Mouse (Mus musculus) forebrain, embryonic 13.5 days (tissue): ENCODE measurements around the gene Surf4. TPM values are rescaled to one million over a fixed set of nuclear protein-coding genes. Genes with fewer than 3 reads are reported as not detected.
A peak's percentile ranks its signal among the peaks of the same experiment; 100 is the strongest.

Experiments
- ATAC-seq: fragments of 200-750 bp; cut with Nextera tagmentation; 2 replicates; pipeline ENCODE4 v1.8.0; 2017
- H3K27ac ChIP-seq: fragments of 300-500 bp; sonication (generic); 2 replicates; pipeline ENCODE4 v1.5.1; 2015; ENCODE audit warnings: inconsistent platforms, mild to moderate bottlenecking, moderate library complexity
- H3K27me3 ChIP-seq: fragments of 300-500 bp; sonication (generic); 2 replicates; pipeline ENCODE4 v1.6.1; 2015; ENCODE audit warnings: mild to moderate bottlenecking, inconsistent platforms
- H3K36me3 ChIP-seq: fragments of 300-500 bp; sonication (generic); 2 replicates; pipeline ENCODE4 v1.6.1; 2015; ENCODE audit warnings: mild to moderate bottlenecking, inconsistent platforms; ENCODE audit not compliant: poor library complexity, severe bottlenecking
- H3K4me1 ChIP-seq: fragments of 300-500 bp; sonication (generic); 2 replicates; pipeline ENCODE4 v1.6.1; 2015; ENCODE audit warnings: inconsistent platforms
- H3K4me2 ChIP-seq: fragments of 300-500 bp; sonication (generic); 2 replicates; pipeline ENCODE4 v1.6.1; 2015; ENCODE audit warnings: inconsistent platforms, mild to moderate bottlenecking, moderate library complexity
- H3K4me3 ChIP-seq: fragments of 300-500 bp; sonication (generic); 2 replicates; pipeline ENCODE4 v1.5.1; 2015; ENCODE audit warnings: mild to moderate bottlenecking, inconsistent platforms
- H3K9ac ChIP-seq: fragments of 300-500 bp; sonication (generic); 2 replicates; pipeline ENCODE4 v1.6.1; 2015; ENCODE audit warnings: mild to moderate bottlenecking, inconsistent platforms
- H3K9me3 ChIP-seq: fragments of 300-500 bp; sonication (generic); replicated peaks from 2 replicates; pipeline ENCODE4 v1.6.1; 2016; ENCODE audit warnings: inconsistent platforms
- WGBS: fragments of 180-500 bp; shearing (Covaris S2); methylation state at CpG from one replicate; pipeline ENCODE4 v1.1.7; 2015; 5-methylcytosine and 5-hydroxymethylcytosine counted together
- polyA plus RNA-seq: library from polyadenylated mRNA; unstranded; fragments of >200 nt; fragmentation: Nextera tagmentation; extraction: Ambion mirVana; gene quantifications from 2 replicates; pipeline ENCODE4 v1.2.1, GENCODE M21; 2015

The Surf4 gene
- polyA plus RNA-seq, 1 experiment from 2014 or later, result 104 TPM

DNA sequence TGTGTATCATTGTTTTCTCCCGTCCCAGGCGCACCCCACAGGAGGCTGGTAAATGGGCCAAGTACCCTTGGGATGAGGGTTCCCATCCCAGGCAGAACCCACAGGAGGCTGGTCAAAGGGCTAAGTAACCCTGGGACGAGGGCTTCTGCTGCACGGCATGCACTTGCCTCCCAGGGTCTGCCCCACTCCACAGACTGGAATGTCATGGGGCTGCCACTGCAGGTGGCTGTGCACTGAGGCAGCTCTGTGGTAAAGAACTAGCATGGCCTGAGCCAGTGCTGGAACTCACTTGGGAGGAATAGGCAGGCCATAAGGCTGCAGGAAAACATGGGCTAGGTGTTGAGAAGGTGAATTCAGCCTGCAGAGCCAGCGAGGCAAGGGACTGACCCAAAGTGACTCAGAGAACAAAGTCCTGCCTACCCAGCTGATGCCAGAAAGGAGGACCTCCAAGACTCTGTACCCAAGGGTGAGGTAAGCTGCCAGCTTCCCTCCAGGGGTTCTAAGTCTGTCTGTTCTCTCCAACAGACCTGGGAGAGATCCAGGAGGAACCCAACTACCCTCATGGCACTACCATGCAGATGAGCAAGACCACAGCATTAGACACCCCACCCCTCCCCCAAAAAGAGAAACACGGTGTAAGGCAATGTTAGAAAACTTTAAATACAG lies 13.4 kb downstream of the Surf4 start:
- Histone ChIP-seq H3K4me2 (no peak overlapping the region), H3K27me3 (no peaks in the 10 kb centered on the region), H3K4me3 (no peak overlapping the region), H3K4me1 (peaks cover 28% of the 10 kb centered on the region), H3K27ac (no peak overlapping the region), H3K36me3 (peaks cover 80% of the 10 kb centered on the region), H3K9me3 (no peaks in the 10 kb centered on the region), H3K9ac (no peak overlapping the region)
- no peak for ATAC-seq
- WGBS, result 90% methylated on average over 6 of the region's 6 CpGs

DNA sequence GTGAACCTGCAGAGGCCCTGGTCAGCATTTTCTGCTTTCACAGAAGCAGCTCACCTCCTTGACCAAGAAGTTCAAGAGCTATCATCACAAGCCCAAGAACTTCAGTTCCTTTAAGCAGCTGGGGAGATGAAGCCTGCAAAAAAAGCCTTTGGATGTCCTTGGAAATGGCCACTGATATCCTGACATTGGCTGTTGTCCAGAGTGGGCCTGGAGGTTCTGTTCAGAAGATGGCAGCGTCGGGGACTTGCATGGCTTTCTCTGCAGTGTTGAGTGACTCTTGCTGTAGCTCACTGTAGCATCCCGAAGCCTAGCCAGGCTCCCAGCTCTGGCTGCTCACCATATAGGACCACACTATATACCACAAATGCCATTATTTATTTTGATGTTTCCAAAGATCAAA lies 14.0 kb downstream of the Surf4 start:
- no peak overlapping the region for H3K4me2 ChIP-seq
- peaks cover 75% of the 10 kb centered on the region for H3K36me3 ChIP-seq
- H3K27me3 ChIP-seq, result no peaks in the 10 kb centered on the region
- no peak overlapping the region for H3K4me3 ChIP-seq
- H3K4me1 ChIP-seq, result peaks cover 34% of the 10 kb centered on the region
- H3K9me3 ChIP-seq, result no peaks in the 10 kb centered on the region
- H3K27ac ChIP-seq, result no peak overlapping the region
- no peak overlapping the region for H3K9ac ChIP-seq
- ATAC-seq, result no peak
- WGBS, result 91% methylated on average over 3 of the region's 3 CpGs

DNA sequence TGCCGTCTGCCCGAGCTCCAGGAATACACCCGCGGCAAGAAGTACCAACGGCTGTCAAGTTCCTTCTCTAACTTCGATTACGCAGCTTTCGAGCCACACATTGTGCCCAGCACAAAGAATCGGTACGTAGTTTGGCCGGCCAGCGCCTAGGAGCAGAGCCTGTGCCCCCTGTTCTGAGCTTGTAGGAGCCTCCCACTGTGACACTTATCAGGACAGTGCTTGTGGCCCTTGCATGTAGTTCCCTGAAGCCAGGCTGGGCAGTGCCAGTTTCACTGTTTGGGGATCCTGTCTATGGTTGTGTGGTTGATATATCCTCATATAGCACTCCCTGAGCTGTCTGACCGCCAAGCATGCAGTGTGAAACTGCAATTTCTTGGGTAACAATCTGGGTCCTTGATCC lies 17.0 kb downstream of the Surf4 start:
- ATAC-seq, result peak; percentile 11; the same call in 1 of the 2 replicates
- Histone ChIP-seq H3K9ac (peak overlapping the region; percentile 84), H3K27me3 (no peaks in the 10 kb centered on the region), H3K27ac (peak overlapping the region; percentile 70), H3K9me3 (no peaks in the 10 kb centered on the region), H3K4me3 (peak overlapping the region; percentile 73), H3K4me2 (peak overlapping the region; percentile 96), H3K36me3 (peaks cover 75% of the 10 kb centered on the region), H3K4me1 (peaks cover 47% of the 10 kb centered on the region)
- 3% methylated on average over 13 of the region's 13 CpGs for WGBS

DNA sequence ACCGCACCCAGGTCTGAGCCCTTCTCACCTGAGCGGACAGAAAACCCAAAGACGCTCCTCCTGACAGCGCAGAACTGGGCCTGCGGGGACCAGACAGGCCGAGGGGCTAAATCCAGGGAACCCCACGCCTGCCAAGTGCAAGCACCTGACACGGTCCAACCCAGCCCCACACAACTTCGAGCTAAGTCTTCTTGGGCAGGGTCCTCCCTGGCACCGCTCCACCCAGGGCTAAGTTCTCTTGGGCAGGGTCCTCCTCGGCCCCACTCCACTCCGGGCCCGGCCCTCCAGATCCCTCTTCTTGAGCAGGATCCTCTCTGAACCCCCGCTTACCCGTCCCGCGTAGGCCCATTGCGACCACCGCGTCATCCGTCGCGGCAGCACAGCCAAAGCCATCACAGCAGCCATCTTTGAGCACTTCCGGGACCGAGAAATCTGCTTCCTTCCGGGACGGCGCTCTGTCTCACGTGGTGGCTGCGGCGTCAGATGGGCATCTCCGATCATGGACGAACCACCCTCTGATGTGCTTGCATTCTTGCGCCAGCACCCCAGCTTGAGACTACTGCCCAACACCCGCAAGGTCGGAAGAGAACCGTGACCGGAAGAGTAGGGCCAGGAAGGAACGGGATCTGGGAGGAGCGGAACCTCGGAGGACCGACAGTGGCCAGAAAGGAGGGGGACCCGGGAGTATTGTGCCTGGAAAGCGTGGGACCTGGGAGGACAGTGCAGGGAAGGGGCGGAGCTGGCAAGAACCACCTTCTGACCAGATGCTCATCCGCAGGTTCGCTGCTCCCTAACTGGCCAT lies 17.6 kb downstream of the Surf4 start, which contains the start of the genes Surf2 and Surf1:
Gene Surf2, plus strand, starts transcription at position 441 of the 802 bp plus-strand sequence.
Gene Surf1, minus strand, starts transcription at position 604 of the 802 bp plus-strand sequence.
- no peaks in the 10 kb centered on the region for H3K27me3 ChIP-seq
- peak within 1 kb of the TSS; percentile 70 for H3K27ac ChIP-seq
- peaks cover 72% of the 10 kb centered on the region for H3K36me3 ChIP-seq
- peak within 1 kb of the TSS; percentile 96 for H3K4me2 ChIP-seq
- ATAC-seq, result peak; percentile 84
- peaks cover 51% of the 10 kb centered on the region for H3K4me1 ChIP-seq
- peak within 1 kb of the TSS; percentile 73 for H3K4me3 ChIP-seq
- no peaks in the 10 kb centered on the region for H3K9me3 ChIP-seq
- 2% methylated on average over 47 of the region's 47 CpGs for WGBS
- H3K9ac ChIP-seq, result peak within 1 kb of the TSS; percentile 84

DNA sequence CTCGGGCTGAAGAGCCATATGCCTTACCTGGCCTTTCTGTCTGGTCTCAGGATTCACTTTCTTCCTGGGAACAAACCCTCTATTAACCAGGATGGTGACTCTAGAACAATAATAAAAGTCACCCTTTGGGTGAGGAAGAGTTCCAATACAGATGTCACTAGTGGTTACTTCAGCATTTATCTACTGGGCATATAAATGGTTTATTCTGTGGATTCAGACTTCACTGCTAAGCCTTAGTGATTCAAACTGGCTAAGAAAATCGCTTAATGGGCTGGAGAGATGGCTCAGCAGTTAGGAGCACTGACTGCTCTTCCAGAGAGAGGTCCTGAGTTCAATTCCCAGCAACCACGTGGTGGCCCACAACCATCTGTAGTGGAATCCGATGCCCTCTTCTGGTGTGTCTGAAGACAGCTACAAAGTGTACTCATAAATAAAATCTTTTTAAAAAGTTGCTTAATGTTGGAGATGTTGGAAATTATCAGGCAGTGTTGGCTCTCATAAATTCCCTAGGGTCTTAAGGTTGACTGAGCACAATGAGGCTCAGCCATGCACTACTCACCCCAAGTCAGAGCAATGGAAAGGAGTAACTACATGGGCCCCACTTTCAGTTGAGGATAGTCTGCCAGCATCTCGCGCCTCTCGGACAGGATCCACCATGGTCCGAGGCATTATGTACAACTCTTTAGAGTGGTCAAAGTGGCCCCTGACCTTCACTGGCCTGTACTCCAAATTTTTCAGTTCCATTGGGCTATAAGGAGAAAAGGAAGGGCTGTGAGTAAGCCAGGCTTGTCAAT lies 19.4 kb downstream of the Surf4 start:
- 0 out of 2 replicates have a peak overlapping the region, but pooled peaks have one; percentile 84 for H3K9ac ChIP-seq
- WGBS, result 62% methylated on average over 8 of the region's 8 CpGs
- peaks cover 55% of the 10 kb centered on the region for H3K36me3 ChIP-seq
- no peak overlapping the region for H3K27ac ChIP-seq
- H3K4me3 ChIP-seq, result no peak overlapping the region
- peaks cover 57% of the 10 kb centered on the region for H3K4me1 ChIP-seq
- peak overlapping the region; percentile 17; the same call in 1 of the 2 replicates for H3K4me2 ChIP-seq
- ATAC-seq, result no peak
- no peaks in the 10 kb centered on the region for H3K9me3 ChIP-seq
- H3K27me3 ChIP-seq, result no peaks in the 10 kb centered on the region

DNA sequence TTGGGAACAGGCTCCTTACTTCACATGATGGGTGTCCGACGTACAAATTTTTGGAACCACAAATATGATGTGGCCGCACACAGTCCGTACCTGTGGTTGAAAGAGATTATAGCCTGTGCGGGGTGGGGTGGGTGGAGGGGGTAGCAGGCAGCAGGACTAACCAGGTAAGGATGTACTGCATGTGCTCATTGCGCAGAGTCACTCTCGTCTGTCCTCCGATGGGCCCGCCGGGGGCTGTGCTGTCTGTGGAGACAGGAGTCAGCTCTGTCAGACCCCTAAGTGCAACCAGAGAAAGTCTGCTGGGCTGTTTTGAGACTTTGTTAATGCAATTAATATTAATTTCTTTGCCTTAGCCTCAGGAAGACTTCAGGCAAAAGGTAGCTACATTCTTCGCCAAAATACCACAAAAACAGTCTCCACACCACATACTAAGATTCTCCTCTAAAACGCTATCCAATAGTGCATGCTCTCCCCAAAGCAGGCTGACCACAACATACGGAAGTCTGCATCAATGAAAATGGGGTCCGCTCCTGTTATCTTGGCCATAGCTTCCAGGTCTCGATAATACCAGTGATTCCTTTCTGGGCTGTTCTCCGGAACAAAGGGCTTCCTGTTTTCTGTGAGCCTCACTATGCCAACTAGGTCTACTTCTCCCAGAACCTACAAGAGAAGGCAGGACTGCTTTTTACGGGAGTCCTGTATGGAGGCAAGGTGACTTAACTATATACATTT lies 20.1 kb downstream of the Surf4 start:
- H3K4me3 ChIP-seq, result no peak overlapping the region
- peaks cover 65% of the 10 kb centered on the region for H3K4me1 ChIP-seq
- H3K9ac ChIP-seq, result no peak overlapping the region
- no peak overlapping the region for H3K4me2 ChIP-seq
- peaks cover 49% of the 10 kb centered on the region for H3K36me3 ChIP-seq
- H3K27ac ChIP-seq, result no peak overlapping the region
- H3K9me3 ChIP-seq, result no peaks in the 10 kb centered on the region
- no peak for ATAC-seq
- 84% methylated on average over 17 of the region's 17 CpGs for WGBS
- H3K27me3 ChIP-seq, result no peaks in the 10 kb centered on the region

DNA sequence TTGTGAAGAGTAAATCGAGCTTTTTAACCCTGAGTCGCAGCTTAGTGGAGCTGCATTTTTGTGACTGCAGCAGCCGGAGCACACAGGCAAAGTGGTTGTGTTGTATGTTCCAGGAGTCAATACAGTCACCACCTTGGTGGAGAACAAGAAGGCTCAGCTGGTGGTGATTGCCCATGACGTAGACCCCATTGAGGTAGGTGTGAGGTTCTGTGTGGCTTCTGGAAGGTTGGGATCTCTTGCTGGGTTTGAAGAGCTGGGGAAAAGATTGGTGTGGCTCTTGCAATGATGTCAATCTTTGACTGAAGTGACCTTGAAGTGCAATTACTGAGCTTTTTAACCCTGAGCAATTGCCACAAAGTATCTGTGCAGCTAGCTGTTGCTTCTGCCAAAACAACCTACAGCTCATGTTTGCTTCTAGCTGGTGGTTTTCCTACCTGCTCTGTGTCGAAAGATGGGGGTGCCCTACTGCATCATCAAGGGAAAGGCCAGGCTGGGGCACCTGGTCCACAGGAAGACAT lies 21.4 kb downstream of the Surf4 start:
- 69% methylated on average over 5 of the region's 5 CpGs for WGBS
- Histone ChIP-seq H3K4me2 (peak overlapping the region; percentile 100), H3K4me1 (peaks cover 64% of the 10 kb centered on the region)

DNA sequence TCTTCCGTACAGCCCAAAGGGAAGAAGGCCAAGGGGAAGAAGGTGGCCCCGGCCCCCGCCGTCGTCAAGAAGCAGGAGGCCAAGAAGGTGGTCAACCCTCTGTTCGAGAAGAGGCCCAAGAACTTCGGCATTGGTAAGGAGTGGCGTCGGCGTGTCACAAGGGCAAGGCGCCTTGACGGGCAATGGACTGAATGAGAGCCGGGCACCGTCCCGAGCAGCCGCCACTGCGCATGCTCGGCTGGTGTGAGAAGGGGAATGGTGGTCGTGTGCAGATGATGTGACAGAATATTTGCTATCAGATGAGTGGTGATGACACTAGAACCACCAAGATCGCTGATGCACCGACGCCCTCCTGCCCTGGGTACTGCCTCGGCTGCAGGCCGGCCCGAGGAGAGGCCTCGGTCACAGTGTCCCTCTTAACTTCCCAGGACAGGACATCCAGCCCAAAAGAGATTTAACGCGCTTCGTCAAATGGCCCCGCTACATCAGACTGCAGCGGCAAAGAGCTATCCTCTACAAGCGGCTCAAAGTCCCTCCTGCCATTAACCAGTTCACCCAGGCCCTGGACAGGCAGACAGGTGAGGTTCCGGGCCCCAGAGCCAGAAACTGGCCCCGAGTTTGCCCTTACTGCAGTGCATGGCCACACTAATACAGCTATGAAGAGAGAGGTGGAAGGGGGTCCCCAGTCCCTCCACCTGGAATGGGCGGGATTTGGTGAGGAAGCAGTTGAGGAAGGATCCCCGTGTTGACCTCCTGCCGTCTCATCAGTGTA lies 22.5 kb downstream of the Surf4 start:
- peak; percentile 57 for ATAC-seq

More for the DNA sequence above, 21.4 kb downstream of the Surf4 start:
- peaks cover 49% of the 10 kb centered on the region for H3K36me3 ChIP-seq
- no peaks in the 10 kb centered on the region for H3K27me3 ChIP-seq
- ATAC-seq, result no peak
- no peak overlapping the region for H3K27ac ChIP-seq
- H3K4me3 ChIP-seq, result peak overlapping the region; percentile 90
- H3K9me3 ChIP-seq, result no peaks in the 10 kb centered on the region
- peak overlapping the region; percentile 98 for H3K9ac ChIP-seq

DNA sequence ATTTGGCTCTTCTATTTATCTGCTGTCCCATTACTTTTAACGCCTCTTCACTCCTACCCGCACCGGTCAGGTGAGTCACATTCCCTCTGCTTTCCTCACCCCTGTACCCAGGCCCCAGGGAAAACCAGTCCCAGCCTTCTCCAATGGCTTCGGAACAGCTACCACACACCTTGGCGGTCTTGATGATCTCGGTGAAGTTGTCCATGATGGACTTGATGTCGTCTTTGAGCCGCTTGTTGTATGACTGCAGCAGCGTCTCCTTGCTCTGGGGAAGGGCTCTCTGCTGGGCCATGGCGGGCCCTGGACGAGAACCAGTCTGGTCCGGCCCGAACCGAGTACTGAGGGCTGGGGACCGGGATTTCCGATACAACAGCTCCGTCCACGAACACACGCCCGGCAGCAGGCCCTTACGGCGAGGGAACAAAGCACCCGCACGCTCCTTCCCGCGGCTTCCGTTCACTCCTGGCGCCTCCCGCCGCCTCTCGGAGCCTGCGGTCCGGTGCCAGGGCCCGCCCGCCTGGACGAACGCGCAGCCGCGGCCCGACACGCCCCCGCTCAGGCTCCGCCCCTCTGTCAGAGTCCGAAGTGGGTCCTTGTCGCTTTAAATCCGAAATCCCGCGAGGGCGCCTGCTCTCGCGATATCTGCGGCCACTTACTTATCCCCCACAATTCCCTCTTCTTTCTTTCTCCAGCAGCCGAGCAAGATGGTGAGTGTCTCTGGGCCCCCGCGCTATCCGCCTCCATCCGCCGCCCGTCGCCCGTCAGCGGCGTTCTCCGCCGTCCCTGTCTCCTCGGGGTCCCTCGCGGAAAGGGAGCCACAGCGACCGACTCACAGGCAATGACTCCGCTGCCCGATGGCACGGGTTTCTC lies 23.4 kb downstream of the Surf4 start, which contains the start of the genes Med22 and Rpl7a:
Gene Med22, minus strand, starts transcription at position 554 of the 870 bp plus-strand sequence.
Gene Rpl7a, plus strand, starts transcription at position 641 of the 870 bp plus-strand sequence.
- H3K4me3 ChIP-seq, result peak within 1 kb of the TSS; percentile 90
- WGBS, result under 1% methylated on average over 71 of the region's 74 CpGs
- H3K4me2 ChIP-seq, result peak within 1 kb of the TSS; percentile 100
- H3K36me3 ChIP-seq, result peaks cover 68% of the 10 kb centered on the region
- peaks cover 49% of the 10 kb centered on the region for H3K4me1 ChIP-seq
- peak within 1 kb of the TSS; percentile 98 for H3K9ac ChIP-seq
- no peaks in the 10 kb centered on the region for H3K27me3 ChIP-seq
- no peaks in the 10 kb centered on the region for H3K9me3 ChIP-seq
- ATAC-seq, result peak; percentile 92
- peak within 1 kb of the TSS; percentile 95 for H3K27ac ChIP-seq

More for the DNA sequence above, 22.5 kb downstream of the Surf4 start:
- peaks cover 60% of the 10 kb centered on the region for H3K36me3 ChIP-seq
- H3K4me3 ChIP-seq, result peak overlapping the region; percentile 90
- WGBS, result under 1% methylated on average over 37 of the region's 37 CpGs
- peak overlapping the region; percentile 100 for H3K4me2 ChIP-seq
- H3K27me3 ChIP-seq, result no peaks in the 10 kb centered on the region
- peaks cover 55% of the 10 kb centered on the region for H3K4me1 ChIP-seq
- peak overlapping the region; percentile 98 for H3K9ac ChIP-seq
- H3K27ac ChIP-seq, result peak overlapping the region; percentile 95
- H3K9me3 ChIP-seq, result no peaks in the 10 kb centered on the region

DNA sequence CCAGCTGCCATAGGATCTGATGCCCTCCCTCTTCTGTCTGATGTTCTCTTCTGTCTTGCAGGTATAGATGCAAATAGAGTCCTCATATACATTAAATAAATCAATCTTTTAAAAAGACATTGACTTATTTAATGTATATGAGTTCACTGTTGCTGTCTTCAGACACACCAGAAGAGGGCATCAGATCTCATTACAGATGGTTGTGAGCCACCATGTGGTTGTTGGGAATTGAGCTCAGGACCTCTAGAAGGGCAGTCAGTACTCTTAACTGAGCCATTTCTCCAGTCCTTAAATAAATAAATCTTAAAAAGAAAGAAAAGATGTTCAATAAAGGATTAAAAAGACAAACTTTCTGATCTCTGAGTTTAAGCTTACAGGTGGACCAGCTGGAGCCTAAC lies 24.3 kb downstream of the Surf4 start:
- H3K27ac ChIP-seq, result peak overlapping the region; percentile 95
- no peaks in the 10 kb centered on the region for H3K9me3 ChIP-seq
- no peaks in the 10 kb centered on the region for H3K27me3 ChIP-seq
- peaks cover 73% of the 10 kb centered on the region for H3K36me3 ChIP-seq
- peak overlapping the region; percentile 90 for H3K9ac ChIP-seq
- H3K4me2 ChIP-seq, result peak overlapping the region; percentile 86
- ATAC-seq, result no peak
- H3K4me3 ChIP-seq, result peak overlapping the region; percentile 90
- peaks cover 42% of the 10 kb centered on the region for H3K4me1 ChIP-seq
